Mouse (Mus musculus) adrenal gland, adult (tissue): ENCODE measurements around the gene Mbtps1.

Source experiments
- DNase-seq, 2 experiments: peaks; one replicate each; pipeline ENCODE4 v3.0.0; 2022 to 2023; ENCODE audit warnings: low spot score in 1 of 2; ENCODE audit not compliant: inconsistent age in 2 of 2

Gene Mbtps1

GRCm38 (mm10) chr8:119505488-119505887 lies 53.0 kb downstream of the Mbtps1 start:
- DNase-seq = no peak

DNA sequence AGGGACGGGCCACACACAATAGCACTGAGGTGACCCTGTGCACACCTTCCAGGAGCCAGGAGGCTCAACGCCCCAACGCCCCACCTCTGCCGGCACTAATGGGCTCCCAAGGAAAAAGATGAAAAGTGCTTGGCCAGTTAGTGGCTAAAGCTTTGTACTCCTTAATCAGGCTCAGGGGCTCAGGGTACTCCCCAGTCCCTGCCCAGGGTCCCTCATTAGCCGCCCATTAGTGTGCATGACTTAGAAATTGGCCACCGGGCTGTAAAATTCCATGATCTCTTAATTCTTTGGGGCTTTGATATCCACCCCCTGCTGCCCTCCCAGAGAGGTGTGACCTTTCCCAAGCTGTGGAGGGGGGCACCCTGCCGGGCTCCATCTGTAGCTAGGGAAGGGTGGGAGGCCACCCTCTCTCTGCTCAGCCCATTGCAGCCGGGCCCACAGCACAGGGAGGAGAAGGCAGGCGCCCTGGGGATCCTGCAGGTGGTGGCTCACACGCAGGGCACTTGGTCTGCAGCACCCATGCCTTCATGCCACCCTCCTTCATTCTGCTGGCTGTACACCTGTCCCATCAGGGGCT lies 55.3 kb downstream of the Mbtps1 start:
- no peak for DNase-seq

GRCm38 (mm10) chr8:119502111-119502510 lies 56.4 kb downstream of the Mbtps1 start:
- DNase-seq = no peak

- no peak for DNase-seq
Observed at GRCm38 (mm10) chr8:119501598-119501997, 56.9 kb downstream of the Mbtps1 start, which contains the start of gene Slc38a8. Gene Slc38a8, minus strand, starts transcription at chr8:119501698.

DNA sequence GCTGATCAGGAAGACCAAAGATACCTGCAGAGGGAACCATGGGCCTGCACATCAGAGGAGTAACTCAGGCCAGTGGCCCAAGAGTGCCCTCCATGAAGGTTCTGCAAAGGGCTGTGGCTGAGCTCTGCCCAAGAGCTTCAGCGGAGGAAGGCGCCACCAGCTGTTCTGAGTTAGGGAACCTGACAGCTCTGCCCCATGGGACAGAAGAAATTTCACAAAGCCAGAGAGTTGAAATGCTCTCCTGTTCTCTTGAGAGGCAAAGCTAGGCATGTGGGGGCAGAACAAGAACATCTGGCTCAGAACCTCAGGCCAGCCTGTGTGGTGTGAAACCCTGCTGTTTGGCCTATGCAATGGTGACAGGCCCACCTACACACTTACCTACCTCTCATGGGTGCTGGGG lies 58.7 kb downstream of the Mbtps1 start:
- no peak for DNase-seq

DNA sequence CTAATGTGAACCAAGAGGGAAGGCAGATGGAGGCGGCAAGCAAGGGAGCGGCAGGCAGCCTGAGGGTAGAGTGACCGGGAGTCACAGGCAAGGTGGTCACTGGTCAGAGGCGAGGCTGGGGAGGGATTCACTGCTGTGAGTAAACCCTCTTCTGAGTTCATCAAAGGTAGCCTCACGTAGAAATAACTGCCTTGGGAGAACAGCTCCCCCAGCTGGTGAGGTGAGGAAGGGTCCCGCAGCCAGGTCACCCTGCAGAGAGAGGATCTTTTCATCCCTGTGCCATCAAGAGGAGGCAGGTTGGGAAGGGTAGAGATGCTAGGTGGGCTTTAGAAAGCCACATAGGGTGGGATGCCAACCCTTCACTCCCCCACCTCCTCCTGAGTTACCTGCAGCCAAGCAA lies 61.7 kb downstream of the Mbtps1 start:
- peak; percentile 73 to 88 for DNase-seq

- DNase-seq = no peak
Observed at GRCm38 (mm10) chr8:119487093-119487492, 71.4 kb downstream of the Mbtps1 start.

- no peak for DNase-seq
Observed at GRCm38 (mm10) chr8:119484145-119484896, 74.2 kb downstream of the Mbtps1 start.

DNA sequence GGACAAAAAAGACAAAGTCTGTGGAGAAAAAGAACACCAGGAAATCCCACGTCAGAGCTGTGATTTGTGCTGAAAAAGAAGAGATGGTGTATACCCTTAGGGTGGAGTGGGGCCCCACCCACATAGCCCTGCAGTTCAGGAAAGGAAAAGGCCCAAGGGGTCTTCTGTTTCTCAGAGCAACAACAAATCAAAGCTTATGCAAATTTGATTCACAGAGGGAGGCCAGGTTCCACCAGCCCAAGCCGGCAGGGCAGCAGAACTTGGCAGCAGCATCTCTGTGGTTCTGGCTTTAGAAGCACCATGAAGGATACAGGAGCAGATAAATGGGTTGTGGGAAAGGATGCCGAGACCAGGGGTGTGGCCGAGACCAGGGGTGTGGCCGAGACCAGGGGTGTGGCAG lies 79.9 kb downstream of the Mbtps1 start:
- no peak for DNase-seq

DNA sequence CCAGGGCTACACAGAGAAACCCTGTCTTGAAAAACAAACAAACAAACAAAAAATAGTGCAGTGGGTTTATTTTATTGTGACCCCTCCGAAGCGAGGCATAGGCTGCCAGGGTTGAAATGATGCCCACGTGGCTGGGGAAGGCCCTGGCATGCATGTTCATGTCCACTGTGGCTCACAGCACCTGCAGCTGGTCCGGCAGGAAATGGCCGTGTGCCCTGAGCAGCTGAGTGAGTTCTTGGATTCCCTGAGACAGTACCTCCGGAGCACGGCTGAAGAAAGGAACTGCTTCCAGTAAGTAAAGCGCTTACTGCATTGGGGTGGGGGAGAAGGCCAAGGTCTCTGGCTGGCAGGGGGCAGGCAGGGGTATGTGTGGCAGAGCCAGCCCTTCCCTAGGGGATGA lies 90.4 kb downstream of the Mbtps1 start:
- DNase-seq = no peak

DNA sequence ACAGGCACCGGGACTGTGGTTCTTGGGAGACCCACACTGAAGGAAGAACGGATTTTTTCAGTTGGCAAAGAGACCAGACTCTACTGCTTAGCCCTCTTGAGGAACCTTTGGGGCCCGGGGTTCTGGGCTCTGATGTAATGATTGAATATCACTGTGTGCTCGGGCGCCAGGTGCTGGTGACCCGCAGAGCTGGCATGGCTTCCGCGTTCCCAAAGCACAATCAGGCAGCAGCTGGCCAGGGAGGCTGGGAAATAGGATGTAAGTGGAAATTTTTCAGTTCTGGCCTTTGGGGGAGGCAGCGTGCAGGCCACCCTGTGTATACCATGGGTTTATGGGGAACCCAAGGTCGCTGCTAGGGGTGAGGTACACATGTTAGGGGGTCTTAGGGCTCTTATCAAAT lies 91.7 kb downstream of the Mbtps1 start:
- no peak for DNase-seq

- peak in 1 of 2 experiments; percentile 68 for DNase-seq
Observed at GRCm38 (mm10) chr8:119466105-119466504, 92.4 kb downstream of the Mbtps1 start.

DNA sequence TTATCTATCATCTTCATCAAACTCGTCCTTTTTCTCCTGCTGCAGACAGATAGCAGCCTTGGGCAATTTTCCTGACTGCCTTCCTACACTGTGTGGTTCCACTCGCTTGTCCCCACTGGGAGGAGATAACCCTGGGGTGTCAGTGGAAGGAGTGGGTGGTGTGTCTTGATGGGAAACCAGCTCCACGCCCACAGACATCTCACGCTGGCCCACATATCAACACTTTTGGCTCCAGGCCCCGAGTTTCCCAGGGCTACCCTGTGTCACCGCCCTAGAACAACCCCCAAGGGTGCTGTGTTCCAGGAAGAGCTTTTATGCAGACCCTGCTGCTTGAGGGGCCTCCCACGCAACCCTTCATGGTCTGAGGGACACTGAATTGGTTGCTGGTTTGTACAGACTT lies 94.8 kb downstream of the Mbtps1 start:
- DNase-seq = no peak

DNA sequence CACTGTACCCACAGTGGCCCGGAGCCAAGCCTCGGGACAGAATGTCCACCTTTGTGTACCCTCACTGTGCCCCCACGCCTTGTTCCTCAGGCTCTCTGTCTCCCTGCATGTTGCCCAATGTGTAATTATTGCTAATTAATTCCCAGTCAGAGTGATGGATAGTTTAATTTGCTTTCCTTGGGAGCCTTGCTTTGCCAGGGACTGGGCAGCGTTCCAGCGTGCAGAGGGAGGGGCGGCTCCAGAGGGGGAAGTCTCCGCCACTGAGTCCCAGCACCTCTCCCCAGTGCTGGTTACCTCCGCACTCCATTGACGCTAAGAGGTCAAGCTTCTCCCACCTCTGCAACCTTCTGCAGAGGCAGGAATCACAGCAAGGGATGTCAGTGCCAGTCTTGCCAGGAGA lies 97.2 kb downstream of the Mbtps1 start:
- DNase-seq = no peak

GRCm38 (mm10) chr8:119459724-119460123 lies 98.8 kb downstream of the Mbtps1 start:
- peak in 1 of 2 experiments; percentile 27 for DNase-seq
